Mouse (Mus musculus) heart, adult 9 months (tissue): ENCODE data around the gene Hoxa11.

Source experiments
- DNase-seq, 2 experiments: peaks; one replicate each; pipeline ENCODE4 v3.0.0; 2022; ENCODE audit warnings: low spot score in 2 of 2

The Hoxa11 gene

GRCm38 (mm10) chr6:52247766-52248637, 2.4 kb upstream of the Hoxa11 start:
- DNase-seq, result no peak

DNA sequence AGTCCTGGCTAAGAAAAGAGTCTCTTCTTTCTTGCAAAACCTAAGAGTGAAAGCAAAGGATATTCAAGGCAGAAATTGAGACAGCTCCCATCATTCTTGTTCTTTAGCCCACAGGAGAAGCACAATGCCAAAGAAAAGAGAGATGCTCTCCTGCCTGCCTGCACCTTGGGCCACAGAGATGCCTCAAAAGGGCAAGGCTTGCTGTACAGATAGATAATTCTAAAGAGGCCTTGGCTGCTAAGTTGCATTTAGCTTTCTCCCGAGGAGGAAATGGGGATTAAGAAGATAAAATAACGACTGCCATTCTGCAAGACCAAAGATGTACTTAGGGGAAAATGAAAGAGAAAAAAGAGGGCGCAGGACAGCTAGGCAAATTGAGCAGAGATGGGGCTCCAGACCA, 1.3 kb upstream of the Hoxa11 start:
- DNase-seq, result no peak

GRCm38 (mm10) chr6:52246403-52246803, 793 bp upstream of the Hoxa11 start:
- no peak for DNase-seq

DNA sequence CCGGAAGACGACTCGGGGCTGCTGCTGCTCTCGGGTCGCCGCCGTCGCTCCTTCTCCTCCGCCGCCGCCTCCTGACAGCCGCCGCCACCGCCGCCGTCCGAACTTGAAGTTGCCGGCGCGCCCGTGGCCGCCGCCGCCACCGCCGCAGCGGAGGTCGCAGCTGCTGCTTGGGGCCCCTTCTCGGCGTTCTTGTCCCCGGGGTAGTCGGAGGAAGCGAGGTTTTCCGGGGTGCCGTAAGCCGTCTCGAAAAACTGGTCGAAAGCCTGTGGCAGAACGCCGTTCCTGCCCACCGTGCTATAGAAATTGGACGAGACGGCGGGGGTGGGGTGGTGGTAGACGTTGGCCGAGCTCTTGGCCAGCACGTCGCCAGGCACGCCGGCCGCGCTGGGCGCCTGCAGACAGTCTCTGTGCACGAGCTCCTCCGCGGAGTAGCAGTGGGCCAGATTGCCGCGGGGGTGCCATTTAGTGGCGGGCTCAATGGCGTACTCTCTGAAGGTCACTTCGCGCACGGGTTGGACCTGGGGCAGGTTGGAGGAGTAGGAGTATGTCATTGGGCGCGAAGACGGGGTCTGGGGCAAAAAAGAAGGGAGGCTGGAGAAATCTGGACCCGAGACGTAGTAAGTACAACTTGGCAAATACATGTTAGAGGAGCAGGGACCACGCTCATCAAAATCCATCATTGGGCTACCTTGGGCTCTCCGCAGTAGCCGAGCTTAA, 412 bp downstream of the Hoxa11 start:
- no peak for DNase-seq

- no peak for DNase-seq
Observed at GRCm38 (mm10) chr6:52244471-52245039, 1.1 kb downstream of the Hoxa11 start.

GRCm38 (mm10) chr6:52243681-52244121, 1.9 kb downstream of the Hoxa11 start:
- no peak for DNase-seq

GRCm38 (mm10) chr6:52242801-52243332, 2.7 kb downstream of the Hoxa11 start:
- DNase-seq, result no peak

- DNase-seq, result no peak
Observed at GRCm38 (mm10) chr6:52241001-52241621, 4.5 kb downstream of the Hoxa11 start.

DNA sequence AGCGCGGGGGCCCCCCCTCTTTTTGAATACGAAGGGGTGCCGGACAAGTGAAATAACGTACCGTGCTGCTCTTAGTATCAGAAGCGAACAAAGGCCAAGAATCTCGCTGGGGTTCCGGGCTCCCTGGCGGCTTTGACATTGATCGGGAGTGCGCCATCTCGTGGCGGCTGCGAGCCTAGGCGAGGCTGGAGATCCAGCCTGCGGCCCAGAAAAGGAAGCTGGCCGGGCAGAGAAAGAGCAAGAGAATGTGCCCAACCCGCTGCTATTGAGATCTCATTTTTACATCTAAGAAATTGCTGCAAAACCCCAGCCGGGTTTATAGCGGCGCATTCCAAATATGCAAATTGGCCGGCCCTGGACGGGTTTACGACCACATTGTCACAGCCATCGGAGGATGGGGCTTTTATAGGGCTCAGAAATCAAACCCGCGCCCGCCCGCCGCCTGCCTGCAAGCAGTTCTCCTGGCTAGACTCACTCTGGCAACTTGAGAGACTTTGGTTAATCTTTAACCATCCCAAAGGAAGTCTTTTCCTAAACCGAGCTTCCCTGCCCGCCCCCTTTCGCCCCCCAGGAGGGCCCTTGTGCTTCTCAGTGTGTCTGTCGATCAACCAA, 5.1 kb downstream of the Hoxa11 start, which contains the start of gene Hoxa10:
Hoxa10 (minus strand) TSS at position 466 of the 612 bp plus-strand sequence.
- peak; percentile 45 to 59 for DNase-seq

- no peak for DNase-seq
Observed at GRCm38 (mm10) chr6:52239625-52240388, 5.8 kb downstream of the Hoxa11 start.

DNA sequence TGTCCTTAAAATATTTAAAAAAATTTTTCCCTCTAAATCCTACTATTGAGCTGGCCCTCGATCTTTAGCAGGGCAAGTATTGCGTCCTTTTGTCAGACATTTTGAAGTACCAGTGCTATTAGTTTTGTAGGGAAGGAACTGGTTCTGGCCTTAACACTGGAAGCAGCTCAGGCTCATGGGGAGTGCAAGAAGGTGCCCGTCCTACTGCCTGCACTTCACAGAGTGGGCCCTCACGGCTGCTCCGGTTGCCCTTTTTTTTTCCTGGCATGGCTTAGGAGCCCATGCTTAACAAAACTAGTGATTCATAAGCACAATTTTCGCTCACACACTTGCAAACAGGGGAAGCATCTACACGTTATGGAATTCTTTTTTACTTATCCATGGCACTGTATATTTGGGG, 6.6 kb downstream of the Hoxa11 start:
- DNase-seq, result no peak

GRCm38 (mm10) chr6:52238155-52238545, 7.5 kb downstream of the Hoxa11 start:
- no peak for DNase-seq

DNA sequence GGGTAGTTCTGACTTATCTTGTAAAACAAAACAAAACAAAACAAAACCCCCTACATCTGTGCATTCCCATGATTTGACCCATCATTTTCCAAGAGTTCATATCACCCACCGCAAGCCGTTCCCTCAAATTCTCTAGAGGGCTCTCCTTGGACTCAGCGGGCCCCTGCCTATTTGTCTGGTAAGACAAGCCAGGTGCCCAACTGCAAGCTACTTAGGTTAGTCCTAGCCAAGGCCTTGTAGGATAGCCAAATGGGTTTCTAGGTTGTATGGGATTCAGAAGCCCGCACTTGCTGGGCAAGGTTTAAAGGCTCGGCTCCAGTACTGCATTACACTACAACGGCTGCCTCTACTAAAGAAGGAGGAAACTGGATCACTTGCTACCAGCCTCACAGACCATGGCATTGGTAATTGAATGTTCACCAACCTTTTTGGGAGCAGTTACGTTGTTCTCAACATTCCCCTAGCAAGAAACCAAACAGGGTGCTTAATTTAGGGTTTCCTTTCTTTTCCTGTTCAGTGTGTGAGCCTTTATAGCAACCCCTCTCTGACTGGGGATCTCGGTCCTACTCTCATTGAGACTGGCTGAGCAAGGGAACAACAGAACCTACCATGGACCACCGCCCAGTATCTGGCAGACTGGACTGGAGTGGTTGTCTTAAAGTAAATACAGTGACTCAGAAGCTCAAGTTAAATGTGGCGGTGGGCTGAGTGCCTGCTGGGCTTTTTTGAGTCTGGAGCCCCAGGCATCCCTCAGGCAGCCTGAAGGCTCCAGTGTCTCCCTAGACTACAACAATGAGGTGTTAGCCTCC, 8.1 kb downstream of the Hoxa11 start:
- DNase-seq, result no peak

- DNase-seq, result no peak
Observed at GRCm38 (mm10) chr6:52236806-52237205, 8.8 kb downstream of the Hoxa11 start.

GRCm38 (mm10) chr6:52235866-52236265, 9.7 kb downstream of the Hoxa11 start:
- DNase-seq, result no peak

DNA sequence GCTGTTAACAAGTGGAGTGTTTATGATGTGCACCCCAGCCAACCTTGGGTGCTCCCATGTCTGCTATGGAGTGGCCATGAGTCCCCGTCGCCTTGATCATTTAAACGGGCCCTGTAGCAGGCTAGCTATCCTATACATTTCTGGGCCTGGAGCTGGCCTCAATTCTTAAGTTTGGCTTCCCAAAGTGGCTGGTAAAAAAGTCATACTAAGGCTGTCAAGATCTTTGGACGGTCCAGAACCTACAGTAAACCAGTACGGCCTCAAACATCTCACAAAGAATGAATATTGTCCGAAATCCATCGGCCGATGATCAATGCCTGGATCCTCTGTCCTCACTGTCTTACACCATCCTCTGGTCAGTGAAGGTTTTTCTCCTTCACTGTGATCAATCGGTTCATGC, 10.3 kb downstream of the Hoxa11 start:
- DNase-seq, result no peak

- no peak for DNase-seq
Observed at GRCm38 (mm10) chr6:52234428-52235140, 11.0 kb downstream of the Hoxa11 start.

GRCm38 (mm10) chr6:52233546-52234427, 11.8 kb downstream of the Hoxa11 start:
- no peak for DNase-seq
